Mouse (Mus musculus) erythroblast, embryonic 14.5 days (primary cell): ENCODE data around the gene Kmt5b.

Source experiments
- GATA1 ChIP-seq: IDR thresholded peaks from 2 replicates; pipeline ENCODE4 v1.6.1; 2012; ENCODE audit warnings: low read length, inconsistent platforms, mixed read lengths
- TAL1 ChIP-seq: IDR thresholded peaks from 3 replicates; pipeline ENCODE4 v1.6.1; 2012; ENCODE audit warnings: low read length, inconsistent platforms, mixed read lengths

GRCm38 (mm10) chr19:3778713-3779112 is 11.5 kb downstream of the Kmt5b start:
- TF ChIP-seq TAL1: no peak
- no peak for TF ChIP-seq GATA1
